10 mouse cellular contexts compared by ENCODE assay signal in genomic region chr17:67140502-67140901, GRCm38 (mm10).
DNase-seq lines count a peak whose midpoint lies in the region; ATAC-seq and TF ChIP-seq lines count a peak whose summit lies in the region.
"Had no signal": no experiment of that assay in that cellular context is flagged by ENCODE, and none has a peak within 500 bp of the region (broad histone marks: within the 10 kb centered on the region; RNA-seq: fewer than 3 reads in every experiment).

No protein-coding gene starts in this region.

- H3K4me2 ChIP-seq in liver, embryonic 14.5 days (ENCODE audit: low read depth) = no peak overlapping the region

- no peak overlapping the region for H3K4me3 ChIP-seq in left cerebral cortex, adult 2 months
- no peak overlapping the region for H3K4me3 ChIP-seq in G1E (ENCODE audit: low read depth, low read length)
- no peak overlapping the region for H3K4me3 ChIP-seq in liver, embryonic 14.5 days (ENCODE audit: insufficient read depth in 1 of 2, low read depth in 2 of 2, low read length in 2 of 2)

- peaks cover 54% of the 10 kb centered on the region for H3K9me3 ChIP-seq in G1E (replicated peaks)
- H3K9me3 ChIP-seq in liver, embryonic 14.5 days (ENCODE audit: control insufficient read depth, low read length) = no peaks in the 10 kb centered on the region

- intact Hi-C loops in left cerebral cortex, adult 2 months (cut with DNase I) = no loop called here

- no peaks in the 10 kb centered on the region for H3K4me1 ChIP-seq in G1E (ENCODE audit: insufficient read depth, low read depth, low read length)
- 0 out of 4 replicates have a peak, but pooled peaks cover 0 to 1% of the 10 kb centered on the region in 2 experiments for H3K4me1 ChIP-seq in liver, embryonic 14.5 days (replicated peaks; ENCODE audit: control insufficient read depth in 2 of 2, insufficient read depth in 2 of 2, low read length in 1 of 2)

- no peak overlapping the region for H3K9ac ChIP-seq in liver, embryonic 14.5 days (replicated peaks)

- ATAC-seq in G1E (ENCODE audit: extremely low read depth, insufficient number of reproducible peaks, low FRiP score, poor library complexity, severe bottlenecking) = no peak
- no peak for ATAC-seq in liver, embryonic 14.5 days (ENCODE audit: insufficient read depth)
- ATAC-seq: CD4-positive, CD25-positive, alpha-beta regulatory T cell, adult 4 months had no signal

- peak; percentile 40 to 64 for DNase-seq in cerebellum, postnatal 14 days
- DNase-seq in cerebellum, adult 9-11 months = no peak
- no peak for DNase-seq in left cerebral cortex, adult 2 months (ENCODE audit: extremely low spot score in 1 of 2, low spot score in 2 of 2)
- no peak for DNase-seq in left cerebral cortex, adult 18-20 months (ENCODE audit: low spot score in 2 of 2)
- no peak for DNase-seq in G1E (ENCODE audit: low spot score)
- DNase-seq in liver, embryonic 14.5 days (ENCODE audit: low read depth in 3 of 3, low spot score in 3 of 3) = no peak
- DNase-seq in frontal cortex, postnatal 10 days (ENCODE audit: low spot score in 2 of 2) = no peak
- DNase-seq in urinary bladder, postnatal 10 days (ENCODE audit: low spot score) = no peak
- DNase-seq: cerebellum, adult 11-12 months had no signal

- TF ChIP-seq CTCF in left cerebral cortex, adult 2 months (IDR thresholded peaks at IDR 0.05) = peak; percentile 67
- 0 out of 2 replicates have a peak, but pooled peaks have one; percentile 5 for TF ChIP-seq CTCF in G1E (IDR thresholded peaks at IDR 0.05; ENCODE audit: low read depth, low read length)
- peak; percentile 61 for TF ChIP-seq CTCF in liver, embryonic 14.5 days (IDR thresholded peaks at IDR 0.05; ENCODE audit: low read depth)

- no peaks in the 10 kb centered on the region for H3K27me3 ChIP-seq in G1E (ENCODE audit: insufficient read depth, low read length)
- no peaks in the 10 kb centered on the region for H3K27me3 ChIP-seq in liver, embryonic 14.5 days (ENCODE audit: control insufficient read depth, insufficient read depth, low read length)

- TF ChIP-seq EP300 in liver, embryonic 14.5 days (IDR thresholded peaks at IDR 0.05; ENCODE audit: low read depth) = no peak

- no peaks in the 10 kb centered on the region for H3K36me3 ChIP-seq in G1E (replicated peaks)
- no peaks in the 10 kb centered on the region for H3K36me3 ChIP-seq in liver, embryonic 14.5 days (replicated peaks; ENCODE audit: control insufficient read depth, insufficient read depth, low read depth)

- no peak overlapping the region for H3K27ac ChIP-seq in left cerebral cortex, adult 2 months
- H3K27ac ChIP-seq in liver, embryonic 14.5 days = no peak overlapping the region

- WGBS in liver, embryonic 14.5 days (ENCODE audit: insufficient replicate concordance) = 5% methylated on average over 1 of the region's 1 CpGs

Comparison
In these comparisons a context has a peak if more than half of its experiments do, and no peak if none do; other contexts are left out.
1. DNase-seq: peak in cerebellum, postnatal 14 days (2 of 2); none in cerebellum, adult 9-11 months (single experiment), left cerebral cortex, adult 2 months (0 of 2), left cerebral cortex, adult 18-20 months (0 of 2), G1E (single experiment), liver, embryonic 14.5 days (0 of 3), frontal cortex, postnatal 10 days (0 of 2) and urinary bladder, postnatal 10 days (single experiment).
2. CTCF ChIP-seq: peak in every context shown above with its lines; median percentile 67 in left cerebral cortex, adult 2 months; 61 in liver, embryonic 14.5 days; 5 in G1E.